Mouse (Mus musculus) G1E (cell line): ENCODE results near the gene Thy1.

Source experiments
- CTCF ChIP-seq: IDR thresholded peaks from 2 replicates; pipeline ENCODE4 v1.5.1; 2012; ENCODE audit warnings: low read depth, low read length, inconsistent platforms, mixed read lengths
- GATA1 ChIP-seq: IDR thresholded peaks from 2 replicates; pipeline ENCODE4 v1.6.1; 2012; ENCODE audit warnings: borderline replicate concordance, low read length, inconsistent platforms, mixed read lengths
- TAL1 ChIP-seq: conservative IDR thresholded peaks from 2 replicates; pipeline ENCODE4 v1.6.1; 2012; ENCODE audit warnings: low read depth, low read length, inconsistent platforms, mixed read lengths

DNA sequence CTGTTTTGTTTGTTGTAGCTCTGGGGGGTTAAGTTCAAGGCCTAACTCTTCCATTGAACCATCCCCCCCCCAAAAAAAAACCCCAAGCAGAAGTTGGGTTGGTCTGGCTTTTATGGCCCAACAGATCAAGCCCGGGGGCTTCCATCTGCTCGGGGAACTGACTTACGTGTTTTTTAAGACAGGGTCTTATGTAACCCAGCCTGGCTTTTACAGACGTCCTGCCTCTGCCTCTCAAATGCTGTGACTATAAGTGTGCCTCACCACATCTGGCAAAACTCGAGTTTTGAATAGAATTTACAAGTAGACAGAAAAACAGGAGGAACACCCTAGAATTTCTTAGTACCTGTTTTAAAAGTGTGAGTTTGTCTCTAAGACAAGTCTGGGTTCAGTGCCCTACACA is 38.4 kb downstream of the Thy1 start:
- no peak for TF ChIP-seq CTCF
- no peak for TF ChIP-seq GATA1
- TF ChIP-seq TAL1, result no peak
